Mouse (Mus musculus) liver, embryonic 18 days (tissue): ENCODE data around the gene Cyp8b1. TPM values are rescaled to one million over a fixed set of nuclear protein-coding genes. Genes with fewer than 3 reads are reported as not detected.

Source experiments
- polyA plus RNA-seq: library from polyadenylated mRNA; depleted of rRNA; stranded (reverse); fragments of >200 nt; gene quantifications from 2 replicates; pipeline ENCODE4 v1.2.3, GENCODE M21; 2012; rRNA removed

Cyp8b1 gene
- 32.3 and 59.7 TPM in 2 replicates for polyA plus RNA-seq

GRCm38 (mm10) chr9:121916102-121916501 lies at the start of gene Cyp8b1:
Cyp8b1 (minus strand) TSS chr9:121916305.

DNA sequence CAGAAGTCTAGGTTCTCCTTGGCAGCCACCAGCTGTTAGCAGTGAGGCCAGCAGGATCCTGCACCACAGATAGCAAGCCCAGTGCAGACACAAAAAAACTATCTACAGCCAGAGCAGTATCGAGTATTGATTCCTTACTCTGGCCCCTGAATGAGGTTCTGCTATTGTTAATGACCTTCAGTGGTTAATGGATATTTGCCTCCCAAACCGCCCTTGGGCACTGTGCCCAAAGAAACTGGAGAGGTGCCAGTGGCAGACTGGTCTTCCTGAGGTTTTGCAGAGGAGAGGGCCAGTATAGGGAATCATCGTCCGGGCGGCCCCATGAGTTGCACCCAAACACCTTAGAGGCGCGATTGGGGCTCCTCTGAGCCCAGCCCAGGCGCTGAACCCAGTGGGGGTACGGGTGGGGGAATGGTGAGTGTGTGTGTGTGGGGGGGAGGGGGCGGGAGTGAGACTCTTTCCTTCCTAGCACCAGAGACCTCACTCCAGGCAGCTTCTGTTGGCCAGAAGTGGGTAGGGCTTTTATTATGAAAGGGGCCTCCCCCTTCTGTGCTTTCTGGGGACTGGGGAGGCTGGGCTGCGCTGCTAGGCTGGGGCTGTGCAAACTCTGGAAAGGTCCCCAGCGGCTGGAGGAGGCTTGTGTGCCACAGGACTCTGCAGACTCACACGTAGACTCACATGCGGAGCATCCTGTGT lies 34.5 kb upstream of the Cyp8b1 start, which contains the start of gene Fam198a:
Fam198a (plus strand) TSS at position 571 of the 696 bp plus-strand sequence.

DNA sequence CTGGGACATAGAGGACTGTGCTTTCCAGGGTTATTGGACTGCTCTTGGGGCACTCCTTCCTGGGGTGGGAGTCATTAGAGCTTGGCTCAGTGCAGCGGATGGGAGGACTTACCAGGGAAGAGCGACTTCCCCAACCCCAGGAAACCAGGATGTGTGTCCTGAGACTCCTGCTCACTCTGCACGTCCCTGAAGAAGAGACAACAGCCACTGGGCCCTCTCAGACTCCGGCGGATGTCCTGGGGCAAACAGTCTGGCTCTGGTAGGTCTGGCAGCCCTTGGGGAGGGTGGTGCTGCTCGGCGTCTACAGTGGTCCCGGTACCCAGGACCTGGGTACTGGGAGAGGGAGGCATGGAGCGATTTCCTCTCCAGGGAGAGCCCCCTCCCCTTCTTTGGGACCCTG lies 17.9 kb downstream of the Cyp8b1 start, which contains the start of gene Ackr2:
Ackr2 (plus strand) TSS at position 111 of the 400 bp plus-strand sequence.

Other genes starting within 250 kb of the Cyp8b1 start
- 1.6 and 1.7 TPM in 2 replicates for gene Sec22c, start 210.8 kb downstream of the Cyp8b1 start, polyA plus RNA-seq
- gene Ss18l2, start 206.0 kb downstream of the Cyp8b1 start, polyA plus RNA-seq: 34.9 TPM in 2 replicates
- gene Nktr, start 197.1 kb downstream of the Cyp8b1 start, polyA plus RNA-seq: 31.3 and 37.7 TPM in 2 replicates
- 2.5 and 2.9 TPM in 2 replicates for gene Zfp651, start 157.0 kb downstream of the Cyp8b1 start, polyA plus RNA-seq
- gene Klhl40, start 138.7 kb downstream of the Cyp8b1 start, polyA plus RNA-seq: 0.04 TPM in 1 of 2 replicates, not detected in the other
- gene Hhatl, start 123.8 kb downstream of the Cyp8b1 start, polyA plus RNA-seq: 0.03 and 0.06 TPM in 2 replicates
- gene Ccdc13, start 76.8 kb downstream of the Cyp8b1 start, polyA plus RNA-seq: 0.01 and 0.03 TPM in 2 replicates
- gene Higd1a, start 57.9 kb downstream of the Cyp8b1 start, polyA plus RNA-seq: 30.3 and 36.7 TPM in 2 replicates
- 0.79 and 1.0 TPM in 2 replicates for gene Ackr2, start 17.9 kb downstream of the Cyp8b1 start, polyA plus RNA-seq
- gene Fam198a, start 34.7 kb upstream of the Cyp8b1 start, polyA plus RNA-seq: 0.77 and 0.89 TPM in 2 replicates
- 4.3 and 4.5 TPM in 2 replicates for gene Pomgnt2, start 80.8 kb upstream of the Cyp8b1 start, polyA plus RNA-seq
- 21.1 and 25.9 TPM in 2 replicates for gene Snrk, start 201.0 kb upstream of the Cyp8b1 start, polyA plus RNA-seq